Mouse (Mus musculus) inflammation-experienced regulatory T-cells, adult 6 months (primary cell): ENCODE measurements around the gene Dock2. TPM values are rescaled to one million over a fixed set of nuclear protein-coding genes. Genes with fewer than 3 reads are reported as not detected.

ENCODE experiments used
- ATAC-seq: one replicate; pipeline ENCODE4 v1.8.0; 2017
- polyA plus RNA-seq, 3 experiments: library from polyadenylated mRNA; unstranded; fragments of 100-300 nt; shearing (Covaris generic); gene quantifications; one replicate each; pipeline ENCODE4 v1.2.1; 2017

The Dock2 gene
- polyA plus RNA-seq, 3 experiments from 2014 or later = 257 to 323 (median 288) TPM

- no peak for ATAC-seq
Measured at GRCm38 (mm10) chr11:34763739-34764361, 19.8 kb downstream of the Dock2 start.

- peak; percentile 51 for ATAC-seq
Measured at GRCm38 (mm10) chr11:34762570-34763127, 21.0 kb downstream of the Dock2 start.

GRCm38 (mm10) chr11:34762125-34762524, 21.6 kb downstream of the Dock2 start:
- ATAC-seq = peak; percentile 81

- ATAC-seq = no peak
Measured at GRCm38 (mm10) chr11:34759582-34759981, 24.1 kb downstream of the Dock2 start.

GRCm38 (mm10) chr11:34741081-34741480, 42.6 kb downstream of the Dock2 start:
- ATAC-seq = no peak

GRCm38 (mm10) chr11:34739816-34740215, 43.9 kb downstream of the Dock2 start:
- no peak for ATAC-seq

GRCm38 (mm10) chr11:34738945-34739344, 44.7 kb downstream of the Dock2 start:
- no peak for ATAC-seq

- ATAC-seq = peak; percentile 75
Measured at GRCm38 (mm10) chr11:34737193-34737592, 46.5 kb downstream of the Dock2 start.

GRCm38 (mm10) chr11:34734033-34734432, 49.7 kb downstream of the Dock2 start:
- ATAC-seq = no peak

GRCm38 (mm10) chr11:34727467-34727866, 56.2 kb downstream of the Dock2 start:
- ATAC-seq = no peak

- no peak for ATAC-seq
Measured at GRCm38 (mm10) chr11:34726699-34727347, 56.9 kb downstream of the Dock2 start.

GRCm38 (mm10) chr11:34713360-34713759, 70.3 kb downstream of the Dock2 start:
- ATAC-seq = no peak

GRCm38 (mm10) chr11:34708278-34708677, 75.4 kb downstream of the Dock2 start:
- ATAC-seq = no peak

GRCm38 (mm10) chr11:34707360-34707759, 76.3 kb downstream of the Dock2 start:
- no peak for ATAC-seq

- ATAC-seq = no peak
Measured at GRCm38 (mm10) chr11:34705108-34705446, 78.6 kb downstream of the Dock2 start.

GRCm38 (mm10) chr11:34704384-34705107, 79.1 kb downstream of the Dock2 start:
- no peak for ATAC-seq

GRCm38 (mm10) chr11:34703851-34704250, 79.8 kb downstream of the Dock2 start:
- no peak for ATAC-seq

GRCm38 (mm10) chr11:34681790-34682189, 101.9 kb downstream of the Dock2 start:
- peak; percentile 74 for ATAC-seq

GRCm38 (mm10) chr11:34544631-34545030, 239.1 kb downstream of the Dock2 start:
- peak; percentile 32 for ATAC-seq

GRCm38 (mm10) chr11:34532131-34532530, 251.6 kb downstream of the Dock2 start:
- ATAC-seq = no peak

GRCm38 (mm10) chr11:34530971-34531370, 252.7 kb downstream of the Dock2 start:
- ATAC-seq = no peak

GRCm38 (mm10) chr11:34528006-34528405, 255.7 kb downstream of the Dock2 start:
- no peak for ATAC-seq

GRCm38 (mm10) chr11:34527238-34527637, 256.5 kb downstream of the Dock2 start:
- ATAC-seq = no peak
